Mouse (Mus musculus) retina, embryonic 14.5 days (tissue): ENCODE data around the gene Ndrg3.
A peak's percentile ranks its signal among the peaks of the same experiment; 100 is the strongest.
"Not testable (repeated sequence)": the region's sequence is repeated elsewhere in the genome, so short reads cannot be mapped to it uniquely, and the experiment has no call there.

Source experiments
- DNase-seq: peaks from one replicate; pipeline ENCODE4 v3.0.0-alpha.2; 2015; ENCODE audit warnings: low spot score

The Ndrg3 gene

DNA sequence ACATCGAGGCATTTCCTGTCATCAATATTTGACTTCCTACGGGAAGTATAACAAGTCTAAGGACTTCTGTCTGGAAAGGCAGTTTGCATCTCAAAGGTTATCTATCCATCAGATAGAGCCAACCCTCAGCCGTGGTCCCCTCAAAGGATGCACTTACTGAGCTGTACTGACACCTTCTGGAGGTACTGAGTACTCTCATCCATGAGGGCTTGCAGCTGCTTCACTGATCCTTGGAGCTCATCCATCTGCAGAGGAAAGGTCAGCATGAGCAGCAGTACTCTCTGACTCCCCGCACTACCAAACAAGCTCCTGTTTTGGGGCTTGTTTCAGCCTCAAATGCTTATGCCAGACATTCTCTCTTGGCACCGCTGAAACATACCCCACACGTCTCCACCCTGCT lies 4.7 kb upstream of the Ndrg3 start:
- peak; percentile 72 for DNase-seq

- peak; percentile 32 for DNase-seq
Observed at GRCm38 (mm10) chr2:156990727-156991431, 977 bp downstream of the Ndrg3 start.

DNA sequence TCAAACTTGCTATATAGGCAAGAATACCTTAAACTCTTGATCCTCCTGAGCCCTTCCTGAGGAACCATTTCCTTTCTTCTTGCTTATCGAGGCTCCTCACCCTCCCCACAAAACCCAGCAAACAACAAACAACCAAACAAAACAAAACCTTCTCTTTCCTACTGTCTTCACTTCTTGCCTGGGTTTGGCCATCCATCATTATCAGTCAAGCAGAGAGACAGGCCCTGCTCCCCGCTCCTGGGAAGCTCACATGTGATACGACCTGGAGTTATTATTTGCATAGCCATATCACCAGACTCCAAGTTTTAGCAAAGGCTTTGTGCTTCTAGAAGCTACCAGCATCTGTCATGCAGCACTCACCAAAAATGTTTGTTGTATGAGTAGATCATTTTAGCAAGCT lies 4.5 kb downstream of the Ndrg3 start:
- DNase-seq, result no peak

- DNase-seq, result no peak
Observed at GRCm38 (mm10) chr2:156982864-156983263, 9.0 kb downstream of the Ndrg3 start.

- no peak for DNase-seq
Observed at GRCm38 (mm10) chr2:156981291-156981690, 10.6 kb downstream of the Ndrg3 start.

- no peak for DNase-seq
Observed at GRCm38 (mm10) chr2:156980059-156980458, 11.8 kb downstream of the Ndrg3 start.

DNA sequence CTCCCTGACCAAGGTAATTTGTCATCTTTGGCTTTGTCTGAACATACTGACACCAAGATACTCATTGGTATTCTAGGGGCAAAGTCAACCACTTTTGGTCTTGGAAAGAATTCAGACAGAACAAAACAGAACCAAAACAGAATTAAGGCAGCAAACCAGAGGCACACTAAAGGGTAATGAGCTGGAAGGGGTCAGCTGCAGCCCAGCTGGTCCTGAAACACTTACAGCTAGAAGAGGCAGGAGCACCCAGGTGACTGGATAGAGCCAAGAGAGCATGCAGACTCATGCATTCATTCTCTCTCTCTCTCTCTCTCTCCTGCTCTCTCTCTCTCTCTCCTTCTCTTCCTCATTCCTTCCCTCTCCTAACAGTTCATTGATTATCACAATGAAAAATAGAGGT lies 15.1 kb downstream of the Ndrg3 start:
- DNase-seq, result peak; percentile 54

DNA sequence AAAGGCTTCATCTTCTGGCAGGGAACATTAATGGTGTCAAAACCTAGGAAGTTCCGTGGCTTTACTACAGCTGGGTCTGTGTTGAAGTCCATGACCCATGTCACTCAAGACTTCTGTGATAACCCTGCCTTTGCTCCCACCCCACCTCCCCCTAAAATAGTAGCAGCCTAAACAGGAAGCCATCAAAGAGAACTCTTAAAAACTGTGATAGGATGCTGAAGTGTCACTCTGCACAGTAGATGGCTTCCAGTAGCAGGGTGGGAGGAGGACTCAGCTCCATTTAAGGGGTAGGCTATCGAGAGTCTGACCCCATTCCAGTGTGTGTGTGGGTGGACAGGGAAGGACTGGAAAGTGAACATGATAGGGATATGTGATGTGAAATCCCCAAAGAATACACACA lies 16.9 kb downstream of the Ndrg3 start:
- DNase-seq, result no peak

GRCm38 (mm10) chr2:156973316-156974100 lies 18.3 kb downstream of the Ndrg3 start:
- DNase-seq, result no peak

GRCm38 (mm10) chr2:156970253-156970652 lies 21.6 kb downstream of the Ndrg3 start:
- no peak for DNase-seq

GRCm38 (mm10) chr2:156968501-156968900 lies 23.4 kb downstream of the Ndrg3 start:
- no peak for DNase-seq

GRCm38 (mm10) chr2:156967388-156967787 lies 24.5 kb downstream of the Ndrg3 start:
- no peak for DNase-seq

- DNase-seq, result no peak
Observed at GRCm38 (mm10) chr2:156963891-156964290, 28.0 kb downstream of the Ndrg3 start.

DNA sequence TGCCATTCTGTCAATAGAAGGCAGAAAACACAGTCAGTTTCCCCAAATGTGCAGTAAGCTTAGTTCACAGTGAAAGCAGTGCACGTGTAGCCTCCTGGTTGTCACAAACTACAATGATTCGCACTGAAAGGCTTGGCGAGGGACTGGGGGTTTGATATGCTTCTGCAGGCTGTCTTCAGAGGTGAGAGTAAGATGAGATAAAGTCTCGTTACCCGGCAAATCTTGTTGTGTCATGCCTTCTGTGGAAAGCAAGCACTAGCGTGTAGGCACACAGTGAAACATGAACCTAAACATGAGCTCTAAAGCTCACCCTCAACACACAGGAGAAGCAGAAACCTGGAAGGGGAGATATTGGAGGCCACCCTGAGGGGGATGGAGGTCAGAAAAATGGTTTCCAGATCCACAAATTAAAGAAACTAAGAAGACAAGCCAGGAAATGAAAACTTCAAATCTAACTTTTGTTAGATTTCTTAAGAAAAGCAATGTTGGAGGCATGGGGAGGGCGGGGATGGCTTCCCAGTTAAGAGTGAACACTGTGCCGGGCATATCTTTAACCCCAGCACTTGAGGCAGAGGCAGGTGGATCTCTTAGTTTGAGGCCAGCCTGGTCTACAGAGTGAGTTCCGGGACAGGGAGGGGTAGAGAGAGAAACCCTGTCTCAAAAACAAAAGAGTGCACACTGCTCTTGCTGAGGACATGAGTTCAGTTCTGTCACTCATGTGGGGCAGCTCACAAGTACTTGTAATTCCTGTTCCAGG lies 33.2 kb downstream of the Ndrg3 start:
- DNase-seq, result no peak

DNA sequence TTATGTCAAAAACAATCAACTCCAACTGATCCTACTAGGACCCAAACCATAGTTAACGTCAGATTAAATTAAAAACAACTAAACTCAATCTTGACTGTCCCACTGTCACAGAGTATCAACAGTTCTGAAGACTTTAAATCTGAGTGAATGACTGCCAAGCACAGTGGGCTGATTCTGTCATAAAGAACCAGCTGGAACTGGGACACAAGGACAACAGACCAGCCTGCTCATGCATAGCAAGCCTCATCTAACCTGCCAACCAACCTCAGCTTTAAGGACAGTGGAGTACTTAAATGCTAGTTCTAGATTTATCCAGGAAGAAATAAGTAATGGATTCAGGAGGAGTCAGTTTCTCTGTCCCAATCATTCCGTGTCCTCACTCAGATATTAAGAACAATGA lies 34.8 kb downstream of the Ndrg3 start:
- DNase-seq, result no peak

- no peak for DNase-seq
Observed at GRCm38 (mm10) chr2:156956306-156956705, 35.5 kb downstream of the Ndrg3 start.

DNA sequence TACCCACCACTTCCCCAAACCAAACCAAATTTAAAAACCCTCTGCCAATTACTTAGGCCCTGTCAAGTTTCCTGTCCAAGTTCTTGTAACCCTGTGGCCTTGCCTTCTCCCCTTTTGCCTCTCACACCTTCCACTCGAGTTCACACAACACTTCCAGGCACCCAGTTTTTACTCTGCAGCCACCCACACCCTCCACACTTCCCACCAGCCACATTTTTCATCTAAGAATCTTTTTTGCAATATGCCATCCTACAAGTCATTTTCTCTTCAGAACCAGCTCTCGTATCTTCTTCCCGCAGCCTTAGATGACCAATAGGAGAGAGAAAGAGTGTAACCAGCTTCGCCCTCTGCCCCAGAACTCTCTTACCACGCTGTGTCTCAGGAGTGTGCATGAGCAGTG lies 37.4 kb downstream of the Ndrg3 start:
- DNase-seq, result no peak

- no peak for DNase-seq
Observed at GRCm38 (mm10) chr2:156951301-156952094, 40.4 kb downstream of the Ndrg3 start.

- no peak for DNase-seq
Observed at GRCm38 (mm10) chr2:156950816-156951215, 41.0 kb downstream of the Ndrg3 start.

- not testable (repeated sequence) for DNase-seq
Observed at GRCm38 (mm10) chr2:156941523-156941922, 50.3 kb downstream of the Ndrg3 start.

DNA sequence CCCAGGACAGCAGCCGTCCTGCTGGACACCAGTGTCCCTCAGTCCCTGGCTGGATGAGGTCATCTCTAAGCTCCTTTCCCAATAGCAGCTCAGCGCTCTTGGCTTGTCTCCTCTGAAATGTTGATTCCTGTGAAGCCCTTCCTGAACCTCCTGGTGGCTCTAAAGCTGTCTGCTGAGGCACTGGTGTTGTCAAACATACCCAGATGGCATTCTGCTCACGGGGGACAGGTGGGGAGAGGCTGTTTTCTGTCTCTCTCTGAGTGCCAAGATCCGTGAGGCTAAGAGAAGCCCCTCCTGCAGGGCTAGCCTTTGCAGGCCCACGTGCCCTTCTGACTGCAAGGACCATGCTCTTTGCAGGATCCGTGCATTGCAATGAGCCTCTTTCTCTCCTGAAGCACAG lies 51.9 kb downstream of the Ndrg3 start:
- DNase-seq, result not testable (repeated sequence)

DNA sequence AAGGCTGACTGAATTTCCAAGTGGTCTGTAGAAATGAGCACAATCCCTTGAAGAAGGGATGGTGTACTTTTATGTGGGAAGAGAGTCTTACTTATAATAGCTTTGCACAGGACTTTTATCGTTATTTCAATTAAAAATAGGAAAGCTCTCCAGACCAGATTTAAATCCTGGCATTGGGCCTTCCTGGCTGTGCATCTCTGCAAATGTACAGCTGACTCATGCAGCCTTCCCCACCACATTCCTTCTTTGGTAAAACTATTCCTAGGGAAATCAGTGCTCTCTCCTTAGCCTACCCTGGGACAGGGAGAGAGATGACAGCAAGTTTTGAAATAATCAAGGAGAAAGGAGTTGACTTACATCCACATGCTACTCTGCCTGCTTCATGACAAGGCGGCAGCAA lies 54.1 kb downstream of the Ndrg3 start:
- no peak for DNase-seq
